Mouse (Mus musculus) liver, embryonic 16.5 days (tissue): ENCODE data around the gene Prrc2b. TPM values are rescaled to one million over a fixed set of nuclear protein-coding genes. Genes with fewer than 3 reads are reported as not detected.

ENCODE experiments used
- ATAC-seq: fragments of 200-750 bp; cut with Nextera tagmentation; 2 replicates; pipeline ENCODE4 v1.8.0; 2017; ENCODE audit warnings: low read depth, mild to moderate bottlenecking, moderate number of reproducible peaks, moderate library complexity
- H3K27ac ChIP-seq: fragments of 300-500 bp; sonication (generic); 2 replicates; pipeline ENCODE4 v1.5.1; 2014; ENCODE audit warnings: mild to moderate bottlenecking, low read length
- H3K27me3 ChIP-seq: fragments of 300-500 bp; sonication (generic); 2 replicates; pipeline ENCODE4 v1.6.1; 2014; ENCODE audit warnings: low read depth, low read length, mixed read lengths; ENCODE audit not compliant: control insufficient read depth, insufficient read depth
- H3K36me3 ChIP-seq: fragments of 300-500 bp; sonication (generic); 2 replicates; pipeline ENCODE4 v1.6.1; 2014; ENCODE audit warnings: mild to moderate bottlenecking; ENCODE audit not compliant: control insufficient read depth, insufficient read depth
- H3K4me1 ChIP-seq: fragments of 300-500 bp; sonication (generic); 2 replicates; pipeline ENCODE4 v1.6.1; 2014; ENCODE audit warnings: low read depth, low read length, mixed read lengths; ENCODE audit not compliant: control insufficient read depth
- H3K4me2 ChIP-seq: fragments of 300-500 bp; sonication (generic); 2 replicates; pipeline ENCODE4 v1.6.1; 2014; ENCODE audit warnings: low read depth, low read length, mixed read lengths
- H3K4me3 ChIP-seq: fragments of 300-500 bp; sonication (generic); 2 replicates; pipeline ENCODE4 v1.5.1; 2014; ENCODE audit warnings: low read depth, mild to moderate bottlenecking, low read length
- H3K9ac ChIP-seq: fragments of 300-500 bp; sonication (generic); 2 replicates; pipeline ENCODE4 v1.6.1; 2014; ENCODE audit warnings: low read depth, low read length
- H3K9me3 ChIP-seq: fragments of 300-500 bp; sonication (generic); replicated peaks from 2 replicates; pipeline ENCODE4 v1.6.1; 2016; ENCODE audit warnings: low read length; ENCODE audit not compliant: control insufficient read depth
- WGBS: fragments of 180-500 bp; shearing (Covaris S2); extraction: QIAGEN DNeasy Blood & Tissue Kit; methylation state at CpG from one replicate; pipeline ENCODE4 v1.1.7; 2014; ENCODE audit not compliant: insufficient replicate concordance; 5-methylcytosine and 5-hydroxymethylcytosine counted together
- polyA plus RNA-seq: library from polyadenylated mRNA; unstranded; fragments of >200 nt; fragmentation: Nextera tagmentation; extraction: Ambion mirVana; gene quantifications from 2 replicates; pipeline ENCODE4 v1.2.1, GENCODE M21; 2015

Gene Prrc2b
- polyA plus RNA-seq, 1 experiment from 2014 or later, result 4.7 TPM

- Histone ChIP-seq H3K36me3 (peaks cover 41% of the 10 kb centered on the region), H3K4me3 (no peak overlapping the region), H3K4me2 (no peak overlapping the region), H3K27me3 (no peaks in the 10 kb centered on the region), H3K4me1 (no peaks in the 10 kb centered on the region), H3K9me3 (no peaks in the 10 kb centered on the region), H3K27ac (no peak overlapping the region), H3K9ac (no peak overlapping the region)
- no peak for ATAC-seq
- 89% methylated on average over 11 of the region's 11 CpGs for WGBS
Measured at GRCm38 (mm10) chr2:32200712-32201111, 49.8 kb downstream of the Prrc2b start.

- no peak overlapping the region for H3K4me3 ChIP-seq
Measured at GRCm38 (mm10) chr2:32201527-32201926, 50.6 kb downstream of the Prrc2b start.

GRCm38 (mm10) chr2:32203853-32204252 is 53.0 kb downstream of the Prrc2b start:
- Histone ChIP-seq H3K9me3 (no peaks in the 10 kb centered on the region), H3K36me3 (peaks cover 44% of the 10 kb centered on the region), H3K4me3 (no peak overlapping the region), H3K4me1 (no peaks in the 10 kb centered on the region), H3K4me2 (no peak overlapping the region), H3K27me3 (no peaks in the 10 kb centered on the region), H3K9ac (no peak overlapping the region), H3K27ac (no peak overlapping the region)
- 85% methylated on average over 13 of the region's 13 CpGs for WGBS
- ATAC-seq, result no peak

More at GRCm38 (mm10) chr2:32201527-32201926, 50.6 kb downstream of the Prrc2b start:
- H3K27me3 ChIP-seq, result no peaks in the 10 kb centered on the region
- no peaks in the 10 kb centered on the region for H3K4me1 ChIP-seq
- H3K9me3 ChIP-seq, result no peaks in the 10 kb centered on the region
- peaks cover 38% of the 10 kb centered on the region for H3K36me3 ChIP-seq
- H3K4me2 ChIP-seq, result no peak overlapping the region
- no peak overlapping the region for H3K9ac ChIP-seq
- WGBS, result 78% methylated on average over 7 of the region's 7 CpGs
- H3K27ac ChIP-seq, result no peak overlapping the region
- ATAC-seq, result no peak

- H3K9me3 ChIP-seq, result no peaks in the 10 kb centered on the region
- WGBS, result 80% methylated on average over 1 of the region's 1 CpGs
- no peak overlapping the region for H3K4me3 ChIP-seq
- peaks cover 48% of the 10 kb centered on the region for H3K36me3 ChIP-seq
- ATAC-seq, result peak; percentile 50
- H3K27me3 ChIP-seq, result no peaks in the 10 kb centered on the region
- no peaks in the 10 kb centered on the region for H3K4me1 ChIP-seq
- H3K27ac ChIP-seq, result no peak overlapping the region
- no peak overlapping the region for H3K4me2 ChIP-seq
- no peak overlapping the region for H3K9ac ChIP-seq
Measured at GRCm38 (mm10) chr2:32207682-32208081, 56.8 kb downstream of the Prrc2b start.

GRCm38 (mm10) chr2:32211689-32212088 is 60.8 kb downstream of the Prrc2b start:
- Histone ChIP-seq H3K27me3 (no peaks in the 10 kb centered on the region), H3K36me3 (peaks cover 52% of the 10 kb centered on the region), H3K4me3 (no peak overlapping the region), H3K9ac (no peak overlapping the region), H3K27ac (no peak overlapping the region), H3K4me2 (no peak overlapping the region), H3K4me1 (no peaks in the 10 kb centered on the region), H3K9me3 (no peaks in the 10 kb centered on the region)
- WGBS, result 85% methylated on average over 8 of the region's 8 CpGs
- ATAC-seq, result no peak

- WGBS, result 90% methylated on average over 10 of the region's 10 CpGs
- H3K4me3 ChIP-seq, result no peak overlapping the region
- no peak overlapping the region for H3K9ac ChIP-seq
- H3K27ac ChIP-seq, result no peak overlapping the region
- no peaks in the 10 kb centered on the region for H3K4me1 ChIP-seq
- H3K36me3 ChIP-seq, result peaks cover 57% of the 10 kb centered on the region
- ATAC-seq, result no peak
- no peaks in the 10 kb centered on the region for H3K27me3 ChIP-seq
- no peaks in the 10 kb centered on the region for H3K9me3 ChIP-seq
- H3K4me2 ChIP-seq, result no peak overlapping the region
Measured at GRCm38 (mm10) chr2:32213000-32213399, 62.1 kb downstream of the Prrc2b start.

GRCm38 (mm10) chr2:32215576-32215975 is 64.7 kb downstream of the Prrc2b start:
- Histone ChIP-seq H3K27ac (no peak overlapping the region), H3K4me2 (no peak overlapping the region), H3K27me3 (no peaks in the 10 kb centered on the region), H3K4me1 (no peaks in the 10 kb centered on the region), H3K9ac (no peak overlapping the region), H3K36me3 (peaks cover 54% of the 10 kb centered on the region), H3K4me3 (no peak overlapping the region), H3K9me3 (no peaks in the 10 kb centered on the region)
- no peak for ATAC-seq
- 83% methylated on average over 10 of the region's 10 CpGs for WGBS

- H3K9me3 ChIP-seq, result no peaks in the 10 kb centered on the region
- H3K4me2 ChIP-seq, result no peak overlapping the region
- H3K4me1 ChIP-seq, result no peaks in the 10 kb centered on the region
- no peaks in the 10 kb centered on the region for H3K27me3 ChIP-seq
- H3K9ac ChIP-seq, result no peak overlapping the region
- 83% methylated on average over 10 of the region's 10 CpGs for WGBS
- peaks cover 63% of the 10 kb centered on the region for H3K36me3 ChIP-seq
- no peak for ATAC-seq
- no peak overlapping the region for H3K4me3 ChIP-seq
- no peak overlapping the region for H3K27ac ChIP-seq
Measured at GRCm38 (mm10) chr2:32216506-32216905, 65.6 kb downstream of the Prrc2b start.

GRCm38 (mm10) chr2:32217656-32218055 is 66.8 kb downstream of the Prrc2b start:
- Histone ChIP-seq H3K27ac (no peak overlapping the region), H3K36me3 (peaks cover 65% of the 10 kb centered on the region), H3K4me1 (no peaks in the 10 kb centered on the region)

More at GRCm38 (mm10) chr2:32217656-32218055, 66.8 kb downstream of the Prrc2b start:
- ATAC-seq, result no peak
- Histone ChIP-seq H3K9me3 (no peaks in the 10 kb centered on the region), H3K27me3 (no peaks in the 10 kb centered on the region), H3K4me3 (no peak overlapping the region), H3K4me2 (no peak overlapping the region), H3K9ac (no peak overlapping the region)
- 81% methylated on average over 8 of the region's 8 CpGs for WGBS
